Mouse (Mus musculus) frontal cortex, adult 2 months (tissue): ENCODE measurements around the gene Syt16. TPM values are rescaled to one million over a fixed set of nuclear protein-coding genes. Genes with fewer than 3 reads are reported as not detected.
A peak's percentile ranks its signal among the peaks of the same experiment; 100 is the strongest.

Experiments used
- DNase-seq, 2 experiments: peaks; one replicate each; pipeline ENCODE4 v3.0.0; 2022; ENCODE audit warnings: low spot score in 1 of 2; ENCODE audit errors: extremely low spot score in 1 of 2
- polyA plus RNA-seq: library from polyadenylated mRNA; depleted of rRNA; stranded (reverse); fragments of >200 nt; gene quantifications from 2 replicates; pipeline ENCODE4 v1.2.3, GENCODE M21; 2012

Gene Syt16
- polyA plus RNA-seq, 1 experiment = 49.2 TPM

DNA sequence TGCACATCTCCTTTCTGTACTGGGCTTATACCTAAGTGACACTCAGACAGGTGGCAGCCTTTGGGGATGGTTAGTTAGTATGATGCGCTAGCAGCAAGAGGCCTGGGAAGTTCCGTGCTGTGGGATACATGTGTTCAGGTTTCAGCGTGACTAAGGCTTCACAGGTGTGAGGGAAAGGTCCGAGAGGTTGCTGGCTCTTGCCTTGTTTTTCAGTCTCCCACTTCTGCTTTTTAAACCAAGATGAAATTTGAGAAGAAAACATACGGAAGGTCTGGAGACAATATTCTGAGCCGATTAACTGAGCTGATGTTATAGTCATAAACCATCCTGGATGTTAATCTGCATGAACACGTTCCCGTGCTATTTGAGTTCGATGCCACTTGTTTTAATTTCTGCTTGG, 5.0 kb downstream of the Syt16 start:
- no peak for DNase-seq

DNA sequence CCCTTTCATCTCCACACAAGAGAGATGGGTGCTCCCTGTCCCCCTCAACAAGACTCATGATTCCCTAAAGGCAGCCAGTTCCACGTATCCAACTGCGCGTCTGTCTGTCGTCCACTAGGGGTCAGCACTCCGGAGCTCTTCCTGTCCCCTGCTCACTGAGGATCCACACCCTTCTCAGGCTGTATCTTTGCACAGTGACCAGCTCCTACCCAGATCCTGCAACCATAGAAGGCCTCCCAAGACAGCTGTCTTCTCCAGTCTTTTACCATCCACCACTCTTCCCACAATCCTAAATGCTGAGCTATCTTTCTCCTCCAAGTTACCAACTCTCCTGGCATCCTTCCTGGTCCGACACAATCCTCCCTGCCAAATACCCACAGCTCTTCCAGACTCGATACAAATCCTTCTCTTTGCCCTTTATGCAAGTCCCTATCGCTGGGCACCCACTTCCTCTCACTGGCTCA, 12.0 kb downstream of the Syt16 start:
- DNase-seq = peak; percentile 59 to 80

DNA sequence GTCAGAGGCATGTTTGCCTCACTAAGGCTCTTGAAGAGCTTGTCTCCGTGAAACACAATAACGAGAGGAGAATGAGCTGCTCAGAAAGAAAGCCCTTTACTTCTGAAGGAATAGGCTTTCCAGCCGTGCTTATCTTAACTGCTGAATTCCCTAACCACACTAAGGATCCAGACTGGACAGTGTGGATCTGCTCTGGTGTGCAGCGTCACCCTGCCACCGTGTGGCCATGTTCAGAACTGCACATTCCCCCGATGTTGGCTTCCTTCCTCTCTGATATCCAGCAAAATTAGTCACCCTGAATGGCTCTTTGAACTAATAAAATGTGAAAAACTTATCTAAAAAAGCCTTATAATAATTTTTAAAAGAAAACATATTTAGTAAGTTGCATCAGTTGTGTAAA, 16.3 kb downstream of the Syt16 start:
- peak in 1 of 2 experiments; percentile 95 for DNase-seq

DNA sequence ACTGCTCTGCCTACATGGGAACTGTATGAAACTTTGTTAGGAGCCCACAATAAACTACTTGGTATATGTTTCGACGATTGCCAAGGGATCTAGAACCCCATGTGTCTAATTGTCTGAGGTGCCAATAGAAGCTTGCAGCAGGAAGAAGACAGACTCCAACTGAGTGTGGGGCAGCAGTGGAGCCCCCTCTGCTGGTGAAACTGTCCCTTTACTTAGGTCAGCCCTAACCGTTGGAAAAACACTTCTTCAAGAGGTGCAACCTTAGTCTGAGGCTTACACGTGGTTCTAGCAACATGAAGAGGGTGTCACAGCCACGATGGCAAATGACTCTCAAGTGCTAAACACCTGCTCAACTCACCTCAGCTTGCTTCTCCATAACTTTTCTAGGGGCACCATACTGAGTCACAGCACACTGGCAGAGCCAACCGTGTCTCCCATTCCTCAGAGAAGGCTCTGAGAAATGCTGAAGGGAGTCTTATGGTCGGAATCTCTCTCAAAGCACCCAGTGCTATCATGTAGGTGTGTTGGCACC, 17.3 kb downstream of the Syt16 start:
- peak in 1 of 2 experiments; percentile 56 for DNase-seq

DNA sequence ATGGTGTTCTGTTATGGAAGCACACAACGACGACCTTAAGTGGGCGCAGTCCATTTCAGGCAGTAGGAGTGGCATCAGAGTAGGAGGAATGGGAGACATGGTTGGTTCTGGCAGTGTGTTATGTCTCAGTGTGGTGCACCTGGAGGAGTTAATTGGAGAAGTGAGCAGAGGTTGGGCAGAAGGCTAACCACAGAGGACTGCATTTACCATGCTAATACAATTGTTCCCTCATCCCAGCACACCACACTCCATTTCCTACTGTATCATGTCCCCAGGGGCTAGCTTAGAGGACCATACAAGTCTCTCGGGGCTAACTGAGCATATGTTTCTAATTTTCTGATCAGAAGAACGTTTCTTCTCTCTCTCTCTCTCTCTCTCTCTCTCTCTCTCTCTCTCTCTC, 18.0 kb downstream of the Syt16 start:
- DNase-seq = no peak

DNA sequence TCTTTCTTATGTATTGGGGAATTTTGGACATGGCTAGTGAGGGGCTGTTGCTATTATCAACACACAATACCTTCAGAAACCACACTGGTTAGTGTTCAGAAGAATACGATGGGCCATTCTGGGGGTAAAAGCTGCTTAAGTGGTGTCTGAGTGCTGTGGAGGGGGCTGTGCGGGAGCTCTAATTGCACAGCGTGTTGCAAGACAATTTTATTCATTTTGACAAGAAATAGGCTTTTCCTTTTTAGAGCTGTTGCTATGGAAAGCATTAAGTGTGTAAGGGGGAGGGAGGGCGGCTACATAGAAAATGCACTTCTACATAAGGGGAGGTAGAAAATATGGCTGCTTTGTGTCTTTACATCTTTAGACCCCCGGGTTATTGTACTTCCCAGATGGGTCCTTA, 25.8 kb downstream of the Syt16 start:
- DNase-seq = no peak

DNA sequence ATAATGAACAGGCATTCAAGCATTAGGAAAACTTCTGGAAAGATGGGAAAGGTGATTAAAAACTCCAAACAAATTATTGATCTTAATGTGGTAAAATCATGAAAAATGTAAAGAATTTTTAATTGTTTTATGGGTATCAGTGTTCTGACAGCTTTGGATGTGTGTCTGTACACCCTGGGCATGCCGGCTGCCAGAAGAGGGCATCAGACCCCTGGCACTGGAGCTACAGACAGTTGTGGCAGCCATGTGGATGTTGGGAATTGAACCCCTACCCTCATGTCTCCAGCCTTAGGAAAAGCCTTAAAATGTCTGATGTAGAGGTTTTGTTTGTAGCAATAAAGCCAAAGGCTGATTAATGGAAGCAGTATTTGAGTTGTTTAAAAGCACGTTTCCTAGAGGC, 27.5 kb downstream of the Syt16 start:
- no peak for DNase-seq

DNA sequence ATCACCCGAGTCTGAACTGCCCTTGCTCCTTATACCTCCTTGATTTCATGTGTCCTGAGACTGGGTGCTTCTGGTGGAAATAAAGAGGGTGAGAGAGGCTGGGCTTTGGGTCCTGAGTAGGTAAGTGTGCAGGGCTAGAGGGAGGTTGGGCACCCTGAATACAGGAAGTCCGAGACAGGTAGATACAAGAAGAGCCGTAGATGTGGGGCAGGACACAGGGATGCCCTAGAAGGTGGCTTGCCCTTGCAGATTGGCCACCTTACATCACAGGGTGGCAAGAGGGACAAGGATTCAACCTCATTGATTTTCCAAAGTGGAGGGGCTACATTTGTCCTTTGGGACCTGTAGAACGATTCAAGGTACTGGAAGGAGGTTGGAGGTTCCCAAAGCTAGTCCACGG, 45.8 kb downstream of the Syt16 start:
- DNase-seq = no peak

DNA sequence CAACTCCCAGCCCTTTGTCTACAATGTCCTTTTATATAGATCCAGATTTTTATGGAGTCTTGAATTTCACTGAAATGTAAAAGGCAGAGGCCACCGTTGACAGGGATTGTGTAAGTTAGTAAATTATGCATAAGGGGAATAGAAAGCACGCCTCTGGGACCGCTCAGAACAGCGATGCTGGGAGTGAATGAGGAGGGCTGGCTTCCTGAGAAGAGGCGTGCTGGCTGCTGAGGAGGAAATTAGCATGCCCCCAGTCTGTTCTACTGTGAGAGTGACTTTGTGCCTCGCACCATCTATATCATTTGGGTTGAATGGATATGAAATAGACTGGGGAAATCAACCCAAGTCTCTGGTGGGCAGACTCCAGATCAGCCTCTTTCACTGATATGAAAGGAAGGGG, 46.3 kb downstream of the Syt16 start:
- peak in 1 of 2 experiments; percentile 63 for DNase-seq

DNA sequence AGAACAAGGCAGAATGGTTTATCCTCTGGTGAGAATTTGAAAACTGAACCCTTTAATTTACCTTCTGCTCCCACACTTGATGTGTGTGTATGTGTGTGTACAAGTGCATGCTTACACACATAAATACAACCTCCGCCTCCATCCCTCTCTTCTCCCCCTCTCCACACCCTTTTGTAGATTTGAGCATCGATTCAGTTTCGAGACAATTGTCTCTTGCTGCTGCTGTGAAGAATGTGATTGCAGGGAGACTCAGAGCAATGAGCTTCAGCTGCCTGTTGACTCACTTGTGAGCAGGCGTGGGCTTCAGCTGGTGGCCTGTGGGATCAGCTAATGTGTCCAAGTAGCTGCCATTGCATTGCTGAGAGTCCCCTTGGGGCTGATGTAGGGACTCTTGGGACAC, 46.8 kb downstream of the Syt16 start:
- no peak for DNase-seq

DNA sequence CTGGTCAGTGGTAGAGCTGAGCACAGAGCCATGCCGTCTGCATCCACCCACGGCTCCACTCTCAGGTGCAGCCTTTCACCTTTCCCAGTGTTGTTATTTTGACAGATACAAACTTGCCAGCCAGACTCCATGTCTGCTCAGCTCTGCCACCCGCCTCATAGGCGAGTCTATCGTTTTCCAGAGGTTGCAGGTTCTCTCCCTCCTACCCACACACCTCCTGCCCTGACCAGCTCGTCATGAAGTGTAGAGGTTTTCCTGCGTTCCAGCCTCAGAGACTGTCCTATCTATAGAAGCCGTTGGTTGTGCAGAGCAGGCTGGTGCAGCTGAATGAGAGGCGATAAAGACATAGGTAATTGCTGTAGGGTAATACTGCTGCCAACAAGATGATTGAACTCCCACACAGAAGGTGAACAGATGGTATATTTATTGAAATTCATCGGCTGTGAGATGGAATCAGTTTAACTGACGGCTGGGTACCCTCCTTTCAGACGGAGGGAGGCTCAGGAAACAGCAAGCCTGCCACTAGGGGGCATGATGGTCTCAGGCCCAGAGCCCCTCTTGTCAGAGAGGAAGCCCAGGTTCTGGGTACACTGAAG, 58.0 kb downstream of the Syt16 start:
- DNase-seq = peak; percentile 77 to 95

DNA sequence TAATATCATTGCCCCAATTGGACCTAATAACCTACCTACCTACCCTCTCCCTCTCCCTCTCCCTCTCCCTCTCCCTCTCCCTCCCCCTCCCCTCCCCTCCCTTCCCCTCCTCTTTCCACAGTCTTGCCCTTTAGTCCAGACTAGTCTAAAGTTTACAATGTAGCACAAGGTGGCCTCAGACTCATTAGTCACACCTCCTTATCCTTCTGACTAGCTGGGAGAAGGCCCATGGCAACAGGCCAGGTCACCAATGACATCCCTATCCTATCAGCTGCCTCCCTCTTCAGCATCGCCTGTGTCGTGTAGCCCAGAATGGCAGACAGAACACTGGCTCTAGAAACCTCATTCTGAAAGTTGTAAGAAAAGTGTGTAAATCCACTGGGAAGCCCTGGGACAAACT, 58.7 kb downstream of the Syt16 start:
- DNase-seq = peak in 1 of 2 experiments; percentile 3

DNA sequence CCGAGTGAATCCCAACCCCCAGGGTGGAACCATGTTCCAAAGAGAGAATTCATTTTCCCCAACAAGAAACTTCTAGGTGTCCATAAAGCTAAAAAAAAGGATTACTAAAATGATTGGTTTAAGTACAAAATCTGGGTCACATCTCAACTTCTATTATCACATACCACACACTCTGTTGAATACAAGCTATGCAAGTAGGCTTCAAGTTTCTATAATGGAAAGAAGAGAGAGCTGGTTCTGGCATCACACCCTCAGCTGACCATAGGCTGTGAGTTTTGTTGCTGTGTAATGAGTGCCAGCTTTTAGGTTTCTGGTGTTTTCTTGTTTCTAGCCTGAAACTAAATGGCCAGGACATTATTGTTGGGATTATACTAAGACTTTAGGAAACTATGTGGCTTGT, 65.1 kb downstream of the Syt16 start:
- DNase-seq = no peak

DNA sequence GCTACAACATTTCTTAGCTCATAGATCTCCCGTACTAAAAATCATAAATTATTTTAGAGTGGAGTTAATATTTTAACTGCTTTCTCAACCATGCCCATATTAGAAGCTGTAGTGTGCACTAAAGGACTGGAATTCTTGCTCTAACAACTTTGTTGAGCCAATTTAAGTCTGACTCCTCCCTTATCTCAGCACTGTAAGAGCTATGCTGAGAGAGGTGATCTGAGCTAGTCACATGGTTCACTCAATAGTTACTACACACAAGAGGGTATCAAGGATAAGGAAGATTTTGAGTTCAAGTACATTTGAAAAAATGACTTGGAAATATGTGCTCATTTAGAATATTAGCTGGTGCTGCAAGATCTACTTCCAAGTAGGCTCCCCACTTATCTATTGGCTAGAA, 71.5 kb downstream of the Syt16 start:
- DNase-seq = no peak

DNA sequence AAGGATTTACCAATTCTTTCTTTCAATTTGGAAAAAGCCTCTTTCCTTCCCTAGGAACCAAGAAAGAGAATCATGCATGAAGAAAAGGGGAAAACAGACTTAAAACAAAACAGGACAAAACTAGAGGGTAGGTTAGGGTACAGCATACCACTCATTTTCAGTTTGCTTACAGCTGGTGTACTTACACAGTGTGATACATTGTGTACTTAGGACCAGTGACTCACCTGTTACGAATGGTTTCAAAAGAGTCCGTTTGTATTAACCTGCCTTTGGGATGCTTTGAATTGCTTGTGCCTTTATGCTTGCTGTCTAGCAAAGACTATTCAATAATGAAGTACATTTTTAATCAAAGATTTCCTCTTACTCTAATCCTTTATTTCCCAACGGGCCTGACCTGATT, 78.1 kb downstream of the Syt16 start:
- DNase-seq = no peak

DNA sequence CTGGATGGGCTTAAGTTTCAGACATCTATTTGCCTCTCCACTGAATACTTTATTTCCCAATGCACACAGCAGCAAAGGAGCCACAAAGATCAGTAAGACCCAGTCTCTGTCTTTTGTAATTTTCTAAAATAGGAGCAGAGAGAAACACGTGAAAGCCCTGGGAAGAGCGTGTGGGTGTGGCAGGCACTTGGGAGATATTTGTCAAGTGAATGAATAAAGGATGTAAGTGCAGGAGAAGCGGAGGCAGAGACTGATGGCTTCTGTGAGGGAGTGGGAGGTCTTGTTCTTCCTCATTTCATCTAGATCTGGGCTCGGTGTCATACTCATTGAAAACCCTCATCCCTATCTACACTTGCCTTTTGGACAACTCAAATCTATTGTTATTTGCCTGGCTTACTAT, 78.6 kb downstream of the Syt16 start:
- DNase-seq = peak; percentile 65 to 73

DNA sequence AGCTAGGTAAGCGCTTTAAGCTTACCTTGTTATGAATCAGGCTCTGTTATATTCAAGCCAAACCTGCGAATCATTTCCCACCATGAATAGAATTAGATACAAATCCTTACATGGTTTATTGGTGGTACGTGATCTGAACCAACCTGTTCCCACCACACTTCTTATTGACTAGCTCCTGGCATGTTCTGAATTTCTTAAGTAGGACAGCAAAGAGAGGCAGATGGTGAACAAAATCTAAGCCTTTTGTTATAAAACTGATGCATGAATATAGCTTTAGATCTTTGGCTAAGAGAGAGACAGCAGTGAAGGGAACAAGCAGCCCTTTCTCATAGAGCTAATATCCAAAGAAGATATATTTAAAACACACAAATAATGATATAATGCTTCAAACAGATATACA, 83.7 kb downstream of the Syt16 start:
- DNase-seq = no peak

DNA sequence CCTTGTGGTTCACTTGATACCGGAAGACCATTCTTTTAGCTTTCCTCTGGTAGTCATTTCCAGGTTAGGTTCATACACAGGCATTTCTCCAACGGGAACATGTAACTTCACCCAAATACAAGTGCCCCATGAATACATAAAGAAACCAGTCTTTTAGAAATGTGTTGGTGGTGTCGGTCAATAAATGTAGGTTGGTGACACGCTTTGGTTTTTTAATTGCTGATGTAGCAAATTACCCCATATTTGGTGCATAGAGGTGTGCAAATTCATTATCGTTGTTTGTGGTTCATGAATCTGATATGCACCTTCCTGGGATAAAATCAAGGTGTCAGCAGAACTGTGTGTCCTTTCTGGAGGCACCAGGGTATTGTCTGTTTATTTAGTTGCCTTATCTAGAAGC, 86.9 kb downstream of the Syt16 start:
- no peak for DNase-seq

DNA sequence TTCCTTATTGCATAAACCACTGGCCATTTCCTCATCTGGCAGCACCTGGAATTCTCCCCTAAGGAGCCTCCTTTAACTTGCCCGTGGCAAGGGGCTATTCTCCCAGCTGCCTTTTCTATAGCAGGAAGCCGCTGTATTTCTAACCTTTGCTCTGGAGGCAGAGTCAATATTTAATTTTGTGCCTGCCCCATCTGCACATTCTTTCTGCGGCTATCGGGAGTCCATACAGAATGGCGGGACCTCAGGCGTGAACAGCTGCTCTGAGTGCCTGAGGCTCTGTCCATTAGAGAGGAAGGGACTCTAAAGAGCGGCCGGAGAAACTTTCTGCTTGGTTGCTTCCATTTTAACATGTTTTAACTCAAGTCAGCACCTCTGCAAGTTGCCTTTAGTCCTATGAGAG, 89.6 kb downstream of the Syt16 start:
- no peak for DNase-seq

DNA sequence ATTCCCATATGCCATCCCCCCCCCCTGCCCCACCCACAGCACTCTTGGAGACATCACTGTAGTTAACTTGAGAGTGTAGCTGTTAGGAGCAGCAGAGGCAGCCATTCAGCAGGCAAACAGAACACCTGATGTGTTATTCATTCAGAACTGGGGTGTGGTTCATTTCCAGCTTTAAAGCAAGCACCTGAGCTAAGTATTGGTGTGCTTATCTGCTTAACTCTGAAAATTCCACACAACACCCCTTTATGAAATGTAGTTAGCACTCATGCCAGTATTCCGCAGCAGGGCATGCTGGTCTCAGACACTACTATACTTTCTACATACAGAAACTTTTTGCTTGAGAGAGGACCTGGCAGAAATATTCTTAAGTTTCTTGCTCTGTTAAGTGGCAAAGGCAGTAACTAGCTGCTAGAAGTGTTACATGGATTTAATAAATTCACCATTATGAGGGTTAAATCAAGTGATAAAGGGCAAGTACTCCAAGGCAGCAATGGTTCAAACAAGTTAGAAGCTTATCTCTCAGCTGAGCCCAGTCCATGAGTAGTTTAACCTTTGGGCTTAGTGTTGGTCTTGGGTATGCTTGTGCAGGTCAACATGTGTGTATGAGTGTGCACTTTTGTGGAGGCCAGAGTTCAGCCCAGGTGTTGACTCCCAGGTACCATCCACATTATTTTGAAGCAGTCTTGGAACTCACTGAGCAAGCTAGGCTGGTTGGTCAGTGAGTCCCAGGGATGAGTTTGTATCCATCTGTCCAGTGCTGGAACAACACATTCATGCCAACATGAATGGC, 92.1 kb downstream of the Syt16 start:
- no peak for DNase-seq

DNA sequence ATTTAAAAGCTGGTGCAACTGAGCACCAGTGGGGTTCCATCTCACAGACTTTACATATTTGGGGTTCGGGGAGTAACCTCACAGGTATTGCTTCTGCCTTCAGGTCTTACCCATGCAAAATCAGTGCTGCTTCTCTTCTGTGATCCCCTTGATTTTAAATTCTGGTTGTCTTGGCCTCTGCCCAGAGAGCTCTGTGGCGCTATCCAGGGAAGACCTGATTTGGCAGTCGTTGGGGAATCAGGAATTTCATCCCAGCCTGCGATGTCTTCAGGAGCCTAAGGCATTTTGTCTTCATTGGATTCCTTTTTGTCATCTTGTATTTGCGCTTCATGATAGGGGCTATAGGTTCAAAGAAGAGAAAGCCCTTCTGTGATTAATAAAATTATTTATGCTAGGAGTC, 95.1 kb downstream of the Syt16 start:
- no peak for DNase-seq

DNA sequence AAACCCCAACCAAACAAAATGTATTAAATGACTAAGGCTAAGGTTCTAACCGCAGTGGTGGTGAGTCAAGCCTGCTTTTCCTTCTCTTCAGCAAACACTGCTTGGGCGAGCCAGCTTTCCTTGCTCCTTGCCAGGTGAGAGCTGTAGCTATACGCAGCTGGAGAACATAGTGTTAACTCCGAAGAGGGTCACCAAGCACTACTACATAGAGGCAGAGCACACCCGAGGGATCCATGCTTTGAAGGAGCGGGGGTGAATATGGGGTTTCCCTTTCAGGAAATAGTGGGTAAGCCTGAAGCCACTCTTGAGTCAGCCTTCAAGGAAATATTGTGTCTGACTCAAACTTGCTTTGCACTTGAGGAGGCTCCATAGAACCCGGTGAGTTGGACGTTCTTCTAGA, 95.6 kb downstream of the Syt16 start:
- no peak for DNase-seq
